Mouse (Mus musculus) kidney, adult 2 months (tissue): Measurements from ENCODE around the gene Cd247.

Experiments used
- CTCF ChIP-seq: fragments of 200-500 bp; conservative IDR thresholded peaks from 2 replicates; pipeline ENCODE4 v1.5.1; 2011; ENCODE audit warnings: low read depth, mild to moderate bottlenecking, control low read depth, low read length, moderate library complexity, mixed read lengths; ENCODE audit not compliant: insufficient read depth, insufficient read length
- POLR2A ChIP-seq: fragments of 200-500 bp; IDR thresholded peaks from one replicate; pipeline ENCODE4 v1.6.1; 2011; ENCODE audit warnings: low read depth, low read length, control low read depth

GRCm38 (mm10) chr1:165833910-165834632, 45.6 kb downstream of the Cd247 start:
- TF ChIP-seq CTCF (no peak), POLR2A (no peak)
